Mouse (Mus musculus): ENCODE results near the gene Gm3526. TPM values are rescaled to one million over a fixed set of nuclear protein-coding genes. Genes with fewer than 3 reads are reported as not detected.
"Not testable (repeated sequence)": the region's sequence is repeated elsewhere in the genome, so short reads cannot be mapped to it uniquely, and the experiment has no call there.

The Gm3526 gene
- not detected for total RNA-seq (2021)
- long read RNA-seq, experiment 1: 0 reads
- long read RNA-seq, experiment 2: 0 reads

- DNase-seq (ENCODE audit: low spot score in 2 of 2); intact Hi-C loops (cut with DNase I): not testable (repeated sequence)
These were observed at the start of gene Gm3526 for GRCm38 (mm10) chr14:5260480-5260879. TSS of gene Gm3526 (minus strand) at chr14:5260580.

Other genes with a start within 250 kb of the Gm3526 start
- not detected for gene Gm3298, start 244.7 kb downstream of the Gm3526 start, total RNA-seq (2021)
- gene 4930555G01Rik, start 210.0 kb downstream of the Gm3526 start, total RNA-seq (2021): not detected
- 1 to 10 TPM; 2.7 to 3.1 TPM for gene Gm8281, start 189.5 kb downstream of the Gm3526 start, total RNA-seq (2021)
- gene Gm8279, start 129.1 kb downstream of the Gm3526 start, total RNA-seq (2021): not detected
- gene Gm3317, start 96.0 kb downstream of the Gm3526 start, total RNA-seq (2021): not detected
- not detected for gene Gm8271, start 74.8 kb downstream of the Gm3526 start, total RNA-seq (2021)
- not detected for gene Gm3542, start 74.3 kb upstream of the Gm3526 start, total RNA-seq (2021)
- not detected for gene Gm3500, start 128.5 kb upstream of the Gm3526 start, total RNA-seq (2021)
- gene Gm3194, start 194.9 kb upstream of the Gm3526 start, total RNA-seq (2021): 1 to 10 TPM; 1.7 to 2.4 TPM
- not detected for gene Gm8246, start 217.2 kb upstream of the Gm3526 start, total RNA-seq (2021)
- not detected for gene Gm3187, start 223.6 kb upstream of the Gm3526 start, total RNA-seq (2021)
- gene Gm3488, start 241.1 kb upstream of the Gm3526 start, total RNA-seq (2021): 1 to 10 TPM; 2.0 to 2.4 TPM

All from left cerebral cortex, postnatal 14 days (tissue).